Mouse (Mus musculus) liver, postnatal 0 days (tissue): Measurements from ENCODE around the gene Grm6. TPM values are rescaled to one million over a fixed set of nuclear protein-coding genes. Genes with fewer than 3 reads are reported as not detected.

Experiments used
- ATAC-seq: fragments of 200-750 bp; cut with Nextera tagmentation; 2 replicates; pipeline ENCODE4 v1.8.0; 2017; ENCODE audit warnings: mild to moderate bottlenecking, moderate library complexity
- DNase-seq: peaks from one replicate; pipeline ENCODE4 v3.0.0-alpha.2; 2016
- H3K27ac ChIP-seq: fragments of 300-500 bp; sonication (generic); 2 replicates; pipeline ENCODE4 v1.5.1; 2014; ENCODE audit warnings: antibody characterized with exemption, moderate library complexity, mild to moderate bottlenecking, low read depth
- H3K27me3 ChIP-seq: fragments of 300-500 bp; sonication (generic); 2 replicates; pipeline ENCODE4 v1.6.1; 2014; ENCODE audit warnings: low read length, control low read depth, mixed read lengths; ENCODE audit not compliant: insufficient read depth
- H3K36me3 ChIP-seq: fragments of 300-500 bp; sonication (generic); replicated peaks from 2 replicates; pipeline ENCODE4 v1.6.1; 2014; ENCODE audit warnings: mild to moderate bottlenecking, control low read depth, low read length, moderate library complexity, mixed read lengths; ENCODE audit not compliant: insufficient read depth
- H3K4me1 ChIP-seq: fragments of 300-500 bp; sonication (generic); 2 replicates; pipeline ENCODE4 v1.6.1; 2014; ENCODE audit warnings: antibody characterized with exemption, mild to moderate bottlenecking, control low read depth; ENCODE audit not compliant: insufficient read depth
- H3K4me2 ChIP-seq: fragments of 300-500 bp; sonication (generic); 2 replicates; pipeline ENCODE4 v1.6.1; 2014; ENCODE audit warnings: low read depth, mild to moderate bottlenecking, low read length, moderate library complexity, mixed read lengths
- H3K4me3 ChIP-seq: fragments of 300-500 bp; sonication (generic); 2 replicates; pipeline ENCODE4 v1.5.1; 2014; ENCODE audit warnings: low read depth, low read length
- H3K9ac ChIP-seq: fragments of 300-500 bp; sonication (generic); replicated peaks from 2 replicates; pipeline ENCODE4 v1.6.1; 2014; ENCODE audit warnings: mild to moderate bottlenecking, moderate library complexity
- H3K9me3 ChIP-seq: fragments of 300-500 bp; sonication (generic); 2 replicates; pipeline ENCODE4 v1.6.1; 2016; ENCODE audit warnings: mild to moderate bottlenecking, control low read depth, low read length, mixed read lengths
- CTCF ChIP-seq: sonication (generic); IDR thresholded peaks from 2 replicates; pipeline ENCODE4 v1.5.1; 2016; ENCODE audit warnings: antibody characterized with exemption, low read depth
- EP300 ChIP-seq: IDR thresholded peaks from 2 replicates; pipeline ENCODE4 v1.6.1; 2016; ENCODE audit warnings: antibody characterized with exemption, low read depth, mild to moderate bottlenecking
- WGBS: fragments of 180-500 bp; shearing (Covaris S2); extraction: QIAGEN DNeasy Blood & Tissue Kit; methylation state at CpG from one replicate; pipeline ENCODE4 v1.1.7; 2014; ENCODE audit not compliant: insufficient replicate concordance; 5-methylcytosine and 5-hydroxymethylcytosine counted together
- polyA plus RNA-seq: library from polyadenylated mRNA; unstranded; fragments of >200 nt; fragmentation: Nextera tagmentation; extraction: Ambion mirVana; gene quantifications from 2 replicates; pipeline ENCODE4 v1.2.1, GENCODE M21; 2015

The Grm6 gene
- 0.12 TPM in 1 of 2 replicates, not detected in the other for polyA plus RNA-seq

GRCm38 (mm10) chr11:50850177-50850735, at the start of gene Grm6:
TSS of gene Grm6 (plus strand) at chr11:50850685.
- WGBS = 2% methylated on average over 11 of the region's 11 CpGs

GRCm38 (mm10) chr11:50814233-50814632, 36.3 kb upstream of the Grm6 start:
- Histone ChIP-seq H3K27me3 (no peaks in the 10 kb centered on the region), H3K9ac (no peak overlapping the region)
- TF ChIP-seq CTCF (no peak), EP300 (no peak)

More at GRCm38 (mm10) chr11:50850177-50850735, at the start of gene Grm6:
- Histone ChIP-seq H3K9ac (no peak within 1 kb of the TSS), H3K4me1 (peaks cover 10% of the 10 kb centered on the region), H3K27me3 (peaks cover 50% of the 10 kb centered on the region), H3K9me3 (no peaks in the 10 kb centered on the region), H3K4me2 (peak within 1 kb of the TSS; percentile 50), H3K27ac (no peak within 1 kb of the TSS), H3K36me3 (no peaks in the 10 kb centered on the region), H3K4me3 (peak within 1 kb of the TSS; percentile 32)
- DNase-seq (no peak), ATAC-seq (no peak)
- no peak for TF ChIP-seq CTCF
- no peak for TF ChIP-seq EP300

GRCm38 (mm10) chr11:50826214-50826613, 24.3 kb upstream of the Grm6 start:
- Histone ChIP-seq H3K9me3 (no peaks in the 10 kb centered on the region), H3K4me3 (no peak overlapping the region), H3K4me1 (no peaks in the 10 kb centered on the region), H3K4me2 (no peak overlapping the region), H3K36me3 (no peaks in the 10 kb centered on the region), H3K9ac (no peak overlapping the region), H3K27ac (no peak overlapping the region), H3K27me3 (no peaks in the 10 kb centered on the region)
- 70% methylated on average over 2 of the region's 2 CpGs for WGBS
- TF ChIP-seq EP300 = no peak
- TF ChIP-seq CTCF = no peak
- ATAC-seq (no peak), DNase-seq (no peak)

More at GRCm38 (mm10) chr11:50814233-50814632, 36.3 kb upstream of the Grm6 start:
- H3K4me2 ChIP-seq = no peak overlapping the region
- 0 out of 2 replicates have a peak, but pooled peaks cover 6% of the 10 kb centered on the region for H3K36me3 ChIP-seq
- no peak overlapping the region for H3K4me3 ChIP-seq
- ATAC-seq (no peak), DNase-seq (no peak)
- 88% methylated on average over 4 of the region's 4 CpGs for WGBS
- H3K4me1 ChIP-seq = no peaks in the 10 kb centered on the region
- peaks cover 27% of the 10 kb centered on the region for H3K9me3 ChIP-seq
- H3K27ac ChIP-seq = no peak overlapping the region

- TF ChIP-seq CTCF (no peak), EP300 (no peak)
- Histone ChIP-seq H3K27me3 (no peaks in the 10 kb centered on the region), H3K27ac (no peak within 1 kb of the TSS), H3K4me2 (peak within 1 kb of the TSS; percentile 99), H3K9me3 (no peaks in the 10 kb centered on the region), H3K4me3 (peak within 1 kb of the TSS; percentile 77), H3K9ac (peak within 1 kb of the TSS; percentile 75), H3K4me1 (no peaks in the 10 kb centered on the region), H3K36me3 (no peaks in the 10 kb centered on the region)
- ATAC-seq (peak; percentile 86), DNase-seq (peak; percentile 79)
- 1% methylated on average over 44 of the region's 45 CpGs for WGBS
Observed at GRCm38 (mm10) chr11:50827010-50827953, 23.2 kb upstream of the Grm6 start, which contains the start of gene Zfp354c. TSS of gene Zfp354c (minus strand) at chr11:50827724.

GRCm38 (mm10) chr11:50835727-50836126, 14.8 kb upstream of the Grm6 start:
- no peak for ATAC-seq
- DNase-seq = no peak
- H3K27me3 ChIP-seq = no peaks in the 10 kb centered on the region
- H3K4me3 ChIP-seq = no peak overlapping the region
- no peak overlapping the region for H3K27ac ChIP-seq
- TF ChIP-seq EP300 (no peak), CTCF (no peak)
- H3K36me3 ChIP-seq = no peaks in the 10 kb centered on the region
- no peaks in the 10 kb centered on the region; the same call in 1 of the 2 replicates for H3K9me3 ChIP-seq
- 59% methylated on average over 4 of the region's 4 CpGs for WGBS
- H3K9ac ChIP-seq = no peak overlapping the region
- no peaks in the 10 kb centered on the region for H3K4me1 ChIP-seq
- H3K4me2 ChIP-seq = no peak overlapping the region

GRCm38 (mm10) chr11:50841023-50841735, 9.3 kb upstream of the Grm6 start, which contains the start of gene Zfp879:
TSS of gene Zfp879 (minus strand) at chr11:50841552.
- H3K27ac ChIP-seq = no peak within 1 kb of the TSS
- DNase-seq = peak; percentile 87
- ATAC-seq = peak; percentile 91
- H3K36me3 ChIP-seq = no peaks in the 10 kb centered on the region
- H3K9ac ChIP-seq = peak within 1 kb of the TSS; percentile 47; the same call in 1 of the 2 replicates
- WGBS = 22% methylated on average over 22 of the region's 22 CpGs
- no peaks in the 10 kb centered on the region for H3K4me1 ChIP-seq
- H3K4me2 ChIP-seq = peak within 1 kb of the TSS; percentile 70
- H3K27me3 ChIP-seq = no peaks in the 10 kb centered on the region
- H3K9me3 ChIP-seq = no peaks in the 10 kb centered on the region
- TF ChIP-seq CTCF = no peak
- TF ChIP-seq EP300 = no peak
- H3K4me3 ChIP-seq = peak within 1 kb of the TSS; percentile 38
